Mouse (Mus musculus) fibroblast of lung, adult 2 months (primary cell): Measurements from ENCODE around the gene Mrvi1.

Source experiments
- DNase-seq: peaks from one replicate; pipeline ENCODE4 v3.0.0-alpha.2; 2011; ENCODE audit warnings: low read depth

Gene Mrvi1

GRCm38 (mm10) chr7:110823995-110824953 is 158.0 kb downstream of the Mrvi1 start:
- DNase-seq, result peak; percentile 62

- no peak for DNase-seq
These were observed 158.7 kb downstream of the Mrvi1 start for GRCm38 (mm10) chr7:110823593-110823992.

GRCm38 (mm10) chr7:110823076-110823475 is 159.2 kb downstream of the Mrvi1 start:
- no peak for DNase-seq

GRCm38 (mm10) chr7:110822055-110822454 is 160.2 kb downstream of the Mrvi1 start:
- no peak for DNase-seq

- peak; percentile 20 for DNase-seq
These were observed 160.6 kb downstream of the Mrvi1 start for GRCm38 (mm10) chr7:110821653-110822052.

- no peak for DNase-seq
These were observed 161.2 kb downstream of the Mrvi1 start for GRCm38 (mm10) chr7:110821068-110821467.

GRCm38 (mm10) chr7:110818787-110819350 is 163.4 kb downstream of the Mrvi1 start:
- DNase-seq, result no peak
